Mouse (Mus musculus) midbrain, embryonic 11.5 days (tissue): ENCODE measurements at regions not wholly inside any gene's neighbourhood (a gene's known extent, or its start where the extent isn't known, plus 50 kb on each side); places are given as distances from the start of the nearest gene placed in this dataset.
A peak's percentile ranks its signal among the peaks of the same experiment; 100 is the strongest.

Experiments used
- ATAC-seq: fragments of 200-750 bp; cut with Nextera tagmentation; 2 replicates; pipeline ENCODE4 v1.8.0; 2017; ENCODE audit warnings: moderate TSS enrichment, moderate library complexity; ENCODE audit not compliant: low FRiP score
- DNase-seq: peaks from one replicate; pipeline ENCODE4 v3.0.0; 2015; ENCODE audit warnings: low spot score; ENCODE audit errors: missing footprints
- H3K27ac ChIP-seq: fragments of 300-500 bp; sonication (generic); 2 replicates; pipeline ENCODE4 v1.5.1; 2014; ENCODE audit warnings: low read depth, low read length
- H3K27me3 ChIP-seq: fragments of 300-500 bp; sonication (generic); 2 replicates; pipeline ENCODE4 v1.6.1; 2014; ENCODE audit warnings: mild to moderate bottlenecking, low read length, moderate library complexity, mixed read lengths; ENCODE audit not compliant: control insufficient read depth, insufficient read depth
- H3K36me3 ChIP-seq: fragments of 300-500 bp; sonication (generic); 2 replicates; pipeline ENCODE4 v1.6.1; 2014; ENCODE audit warnings: mild to moderate bottlenecking, low read length, moderate library complexity, mixed read lengths; ENCODE audit not compliant: control insufficient read depth, insufficient read depth
- H3K4me1 ChIP-seq: fragments of 300-500 bp; sonication (generic); 2 replicates; pipeline ENCODE4 v1.6.1; 2014; ENCODE audit warnings: low read length; ENCODE audit not compliant: control insufficient read depth, insufficient read depth
- H3K4me2 ChIP-seq: fragments of 300-500 bp; sonication (generic); 2 replicates; pipeline ENCODE4 v1.6.1; 2014; ENCODE audit warnings: mild to moderate bottlenecking, moderate library complexity
- H3K4me3 ChIP-seq: fragments of 300-500 bp; sonication (generic); 2 replicates; pipeline ENCODE4 v1.5.1; 2014; ENCODE audit warnings: low read depth, low read length
- H3K9ac ChIP-seq: fragments of 300-500 bp; sonication (generic); 2 replicates; pipeline ENCODE4 v1.6.1; 2014; ENCODE audit warnings: low read length
- H3K9me3 ChIP-seq: fragments of 300-500 bp; sonication (generic); 2 replicates; pipeline ENCODE4 v1.6.1; 2016; ENCODE audit warnings: low read length; ENCODE audit not compliant: control insufficient read depth
- WGBS: fragments of 180-500 bp; shearing (Covaris S2); extraction: QIAGEN DNeasy Blood & Tissue Kit; methylation state at CpG from one replicate; pipeline ENCODE4 v1.1.7; 2014; 5-methylcytosine and 5-hydroxymethylcytosine counted together

GRCm38 (mm10) chr10:91959734-91960492 is 762.3 kb downstream of the Nedd1 start:
- Histone ChIP-seq H3K27ac (no peak overlapping the region), H3K4me2 (no peak overlapping the region), H3K36me3 (no peaks in the 10 kb centered on the region), H3K4me3 (no peak overlapping the region), H3K4me1 (no peaks in the 10 kb centered on the region), H3K27me3 (no peaks in the 10 kb centered on the region), H3K9me3 (no peaks in the 10 kb centered on the region), H3K9ac (no peak overlapping the region)
- peak; percentile 83 for DNase-seq
- ATAC-seq = no peak
- 70% methylated on average over 6 of the region's 6 CpGs for WGBS

- no peaks in the 10 kb centered on the region for H3K27me3 ChIP-seq
- H3K9ac ChIP-seq = no peak overlapping the region
- no peak overlapping the region for H3K4me2 ChIP-seq
- no peak overlapping the region for H3K4me3 ChIP-seq
- 92% methylated on average over 1 of the region's 1 CpGs for WGBS
- H3K36me3 ChIP-seq = no peaks in the 10 kb centered on the region
- H3K4me1 ChIP-seq = no peaks in the 10 kb centered on the region
- no peak overlapping the region for H3K27ac ChIP-seq
- no peak for DNase-seq
- no peaks in the 10 kb centered on the region for H3K9me3 ChIP-seq
- no peak for ATAC-seq
Measured at GRCm38 (mm10) chr10:91953078-91953477, 769.1 kb downstream of the Nedd1 start.

- no peak overlapping the region for H3K9ac ChIP-seq
- H3K27me3 ChIP-seq = no peaks in the 10 kb centered on the region
- ATAC-seq (no peak), DNase-seq (peak; percentile 64)
- H3K36me3 ChIP-seq = no peaks in the 10 kb centered on the region
- no peak overlapping the region for H3K4me3 ChIP-seq
- H3K9me3 ChIP-seq = no peaks in the 10 kb centered on the region
- no peaks in the 10 kb centered on the region for H3K4me1 ChIP-seq
- H3K27ac ChIP-seq = no peak overlapping the region
- WGBS = 86% methylated on average over 3 of the region's 3 CpGs
- no peak overlapping the region for H3K4me2 ChIP-seq
Measured at GRCm38 (mm10) chr10:91923626-91924025, 742.5 kb upstream of the Tmpo start.

GRCm38 (mm10) chr10:91889864-91890263 is 708.7 kb upstream of the Tmpo start:
- Histone ChIP-seq H3K4me2 (no peak overlapping the region), H3K36me3 (no peaks in the 10 kb centered on the region), H3K27ac (no peak overlapping the region), H3K9ac (no peak overlapping the region), H3K4me1 (no peaks in the 10 kb centered on the region), H3K27me3 (no peaks in the 10 kb centered on the region), H3K4me3 (no peak overlapping the region), H3K9me3 (no peaks in the 10 kb centered on the region)
- ATAC-seq (no peak), DNase-seq (peak; percentile 77)
- 84% methylated on average over 6 of the region's 6 CpGs for WGBS

GRCm38 (mm10) chr10:91888537-91888936 is 707.4 kb upstream of the Tmpo start:
- DNase-seq = peak; percentile 51
- 85% methylated on average over 4 of the region's 4 CpGs for WGBS
- Histone ChIP-seq H3K4me2 (no peak overlapping the region), H3K9me3 (no peaks in the 10 kb centered on the region), H3K27me3 (no peaks in the 10 kb centered on the region), H3K4me3 (no peak overlapping the region), H3K4me1 (no peaks in the 10 kb centered on the region), H3K9ac (no peak overlapping the region), H3K36me3 (no peaks in the 10 kb centered on the region), H3K27ac (no peak overlapping the region)
- ATAC-seq = no peak

GRCm38 (mm10) chr10:91883155-91883554 is 702.0 kb upstream of the Tmpo start:
- DNase-seq (peak; percentile 80), ATAC-seq (no peak)
- Histone ChIP-seq H3K27me3 (no peaks in the 10 kb centered on the region), H3K36me3 (no peaks in the 10 kb centered on the region), H3K9ac (no peak overlapping the region), H3K4me2 (no peak overlapping the region), H3K27ac (no peak overlapping the region), H3K4me1 (peaks cover 8% of the 10 kb centered on the region), H3K4me3 (no peak overlapping the region), H3K9me3 (no peaks in the 10 kb centered on the region)
- 67% methylated on average over 5 of the region's 5 CpGs for WGBS

- no peaks in the 10 kb centered on the region for H3K27me3 ChIP-seq
- WGBS = 80% methylated on average over 4 of the region's 4 CpGs
- ATAC-seq (no peak), DNase-seq (no peak)
- H3K9me3 ChIP-seq = no peaks in the 10 kb centered on the region
- no peaks in the 10 kb centered on the region for H3K36me3 ChIP-seq
- no peak overlapping the region for H3K9ac ChIP-seq
- H3K27ac ChIP-seq = no peak overlapping the region
- H3K4me1 ChIP-seq = peaks cover 8% of the 10 kb centered on the region
- no peak overlapping the region for H3K4me3 ChIP-seq
- H3K4me2 ChIP-seq = no peak overlapping the region
Measured at GRCm38 (mm10) chr10:91882481-91882880, 701.4 kb upstream of the Tmpo start.

- DNase-seq (peak; percentile 87), ATAC-seq (peak; percentile 57; the same call in 1 of the 2 replicates)
- Histone ChIP-seq H3K36me3 (no peaks in the 10 kb centered on the region), H3K4me3 (no peak overlapping the region), H3K27ac (peak overlapping the region; percentile 40; the same call in 1 of the 2 replicates), H3K4me1 (peaks cover 8% of the 10 kb centered on the region), H3K4me2 (no peak overlapping the region), H3K9me3 (no peaks in the 10 kb centered on the region), H3K9ac (no peak overlapping the region), H3K27me3 (no peaks in the 10 kb centered on the region)
- WGBS = 13% methylated on average over 9 of the region's 9 CpGs
Measured at GRCm38 (mm10) chr10:91881521-91882228, 700.6 kb upstream of the Tmpo start.

GRCm38 (mm10) chr10:91875450-91875849 is 694.3 kb upstream of the Tmpo start:
- ATAC-seq = no peak
- Histone ChIP-seq H3K27me3 (no peaks in the 10 kb centered on the region), H3K27ac (no peak overlapping the region), H3K4me1 (no peaks in the 10 kb centered on the region), H3K36me3 (no peaks in the 10 kb centered on the region), H3K9ac (no peak overlapping the region), H3K4me2 (no peak overlapping the region), H3K9me3 (no peaks in the 10 kb centered on the region), H3K4me3 (no peak overlapping the region)
- DNase-seq = no peak
- 83% methylated on average over 3 of the region's 3 CpGs for WGBS
